Mouse (Mus musculus) heart, postnatal 14 days (tissue): ENCODE data around the gene Hyls1. TPM values are rescaled to one million over a fixed set of nuclear protein-coding genes. Genes with fewer than 3 reads are reported as not detected.
"Not testable (repeated sequence)": the region's sequence is repeated elsewhere in the genome, so short reads cannot be mapped to it uniquely, and the experiment has no call there.

Source experiments
- DNase-seq, 2 experiments: peaks; one replicate each; pipeline ENCODE4 v3.0.0; 2021 to 2022
- intact Hi-C: fragments of 180-260 bp; cut with DNase I; formaldehyde crosslinking; loops from one replicate; pipeline ENCODE4 v1.15.1; 2025
- long read RNA-seq, 2 experiments: library from polyadenylated mRNA; stranded (forward); transcript quantifications; one replicate each; pipeline ENCODE4 v2.0.0; 2021
- total RNA-seq, 2 experiments: library from RNA; stranded (reverse); gene quantifications; 2 replicates each; pipeline ENCODE4 v1.2.3; 2021

Hyls1 gene
- 1 to 10 TPM; 2.8 to 3.0 TPM for total RNA-seq
- long read RNA-seq, experiment 1, partial matches to known transcripts, result 1 of 3 reads
- long read RNA-seq, experiment 1, other reads (novel, unspliced or antisense), result 0 of 3 reads
- long read RNA-seq, experiment 2, partial matches to known transcripts, result 0 of 5 reads
- long read RNA-seq, experiment 2, other reads (novel, unspliced or antisense), result 1 of 5 reads

DNA sequence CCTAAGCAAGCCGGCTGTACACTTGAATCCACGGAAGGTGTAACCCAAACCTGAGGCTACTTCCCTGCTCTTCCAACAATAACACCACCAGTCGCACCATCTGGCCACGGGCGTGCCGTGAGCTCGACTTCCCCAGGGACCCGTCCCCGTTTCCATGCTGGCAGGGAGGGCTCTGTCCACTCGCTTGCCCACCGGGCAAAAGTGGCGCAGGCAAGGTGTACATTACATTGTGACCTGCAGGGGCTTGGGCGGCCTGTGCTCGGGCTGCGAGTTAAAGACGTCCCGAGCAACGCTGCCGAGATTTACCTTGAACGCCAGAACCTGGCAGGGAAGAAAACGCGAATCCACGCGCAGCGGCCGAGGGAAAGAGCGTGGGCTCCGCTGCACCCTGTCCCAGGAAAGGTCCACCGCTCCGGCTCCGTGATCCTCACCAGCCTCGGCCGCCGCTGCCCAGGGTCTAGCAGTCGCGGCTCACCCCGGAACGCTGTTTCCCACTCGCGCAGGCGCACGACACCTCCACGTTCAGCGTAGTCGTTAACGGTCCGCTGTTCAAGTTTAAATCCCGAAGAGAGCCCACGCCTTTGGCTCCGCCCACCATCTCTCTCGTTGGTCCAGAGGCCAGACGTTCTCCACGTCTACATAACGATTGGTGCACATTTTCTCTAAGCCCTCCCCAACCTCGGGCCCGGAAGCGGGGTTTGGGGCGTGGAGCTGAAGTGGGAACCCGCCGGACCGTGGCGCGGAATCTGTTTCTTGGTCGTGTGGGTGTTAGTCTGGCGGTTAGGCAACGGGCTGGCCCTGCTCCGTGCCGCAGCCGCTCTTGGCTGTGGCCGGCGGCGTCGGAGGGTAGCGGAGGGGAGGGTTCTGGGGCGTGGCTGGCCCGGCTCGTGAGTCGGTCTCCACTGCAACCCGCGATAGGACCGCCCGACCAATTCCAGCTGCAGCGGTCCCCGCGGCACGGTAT lies at the start of gene Hyls1, which contains the start of gene Pate2:
Gene Hyls1, minus strand, starts transcription at position 828 of the 964 bp plus-strand sequence.
Gene Pate2, plus strand, starts transcription at position 714 of the 964 bp plus-strand sequence.
- intact Hi-C loops, result no loop called here

DNA sequence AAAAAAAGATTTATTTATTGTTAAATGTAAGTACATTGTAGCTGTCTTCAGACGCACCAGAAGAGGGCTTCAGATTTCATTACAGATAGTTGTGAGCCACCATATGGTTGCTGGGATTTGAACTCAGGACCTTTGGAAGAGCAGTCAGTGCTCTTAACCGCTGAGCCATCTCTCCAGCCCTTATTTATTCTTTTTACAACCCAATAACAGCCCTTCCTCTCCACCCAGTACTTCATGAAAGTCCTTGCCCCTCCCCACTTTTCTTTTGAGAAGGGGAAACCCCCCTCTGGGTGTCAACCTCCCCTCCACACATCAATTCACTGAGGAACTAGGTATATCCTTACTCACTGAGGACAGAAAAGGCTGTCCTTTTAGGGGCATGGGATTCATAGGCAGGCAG lies 46.6 kb upstream of the Hyls1 start:
- DNase-seq, intact Hi-C loops: not testable (repeated sequence)

More for the DNA sequence above, at the start of gene Hyls1, which contains the start of gene Pate2:
- DNase-seq, result peak; percentile 92

DNA sequence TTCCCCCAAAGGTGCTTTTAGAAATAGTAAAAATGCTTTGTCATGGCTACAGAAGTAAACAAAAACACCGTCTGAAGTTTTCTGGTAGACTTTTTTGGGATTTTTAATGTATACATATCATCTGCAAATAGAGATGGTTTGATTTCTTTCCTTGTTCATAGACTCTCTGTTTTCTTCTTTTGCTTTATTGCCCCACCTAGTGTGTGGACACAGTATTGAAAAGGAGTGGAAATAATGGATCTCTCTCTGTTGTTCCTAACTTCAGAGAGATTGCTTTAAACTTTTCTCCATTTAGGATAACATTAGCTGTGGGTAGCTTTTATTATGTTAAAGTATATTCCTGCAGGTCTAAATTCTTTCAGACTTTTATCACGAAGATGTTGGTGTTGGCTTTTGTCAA lies 43.8 kb upstream of the Hyls1 start:
- intact Hi-C loops, result no loop called here
- no peak for DNase-seq

DNA sequence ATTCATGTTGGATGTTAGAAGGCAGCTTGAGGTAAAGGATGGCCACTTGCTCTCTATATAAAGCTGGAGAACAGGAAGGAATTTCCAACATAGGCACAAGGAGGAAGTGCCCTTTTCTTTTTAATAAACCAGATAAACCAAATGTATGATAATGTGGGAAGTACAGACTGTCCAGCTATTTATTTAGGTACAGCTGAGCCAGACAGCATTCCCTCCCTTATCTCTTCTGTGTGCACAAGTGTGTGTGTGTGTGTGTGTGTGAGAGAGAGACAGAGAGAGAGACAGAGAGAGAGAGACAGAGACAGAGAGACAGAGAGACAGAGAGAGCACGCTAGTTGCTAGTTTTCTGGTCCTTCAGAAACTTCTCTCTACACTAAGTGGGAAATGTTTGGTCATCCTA lies 41.6 kb upstream of the Hyls1 start, which contains the start of gene Pate4:
Gene Pate4, minus strand, starts transcription at position 101 of the 400 bp plus-strand sequence.
- intact Hi-C loops, result no loop called here
- DNase-seq, result no peak

DNA sequence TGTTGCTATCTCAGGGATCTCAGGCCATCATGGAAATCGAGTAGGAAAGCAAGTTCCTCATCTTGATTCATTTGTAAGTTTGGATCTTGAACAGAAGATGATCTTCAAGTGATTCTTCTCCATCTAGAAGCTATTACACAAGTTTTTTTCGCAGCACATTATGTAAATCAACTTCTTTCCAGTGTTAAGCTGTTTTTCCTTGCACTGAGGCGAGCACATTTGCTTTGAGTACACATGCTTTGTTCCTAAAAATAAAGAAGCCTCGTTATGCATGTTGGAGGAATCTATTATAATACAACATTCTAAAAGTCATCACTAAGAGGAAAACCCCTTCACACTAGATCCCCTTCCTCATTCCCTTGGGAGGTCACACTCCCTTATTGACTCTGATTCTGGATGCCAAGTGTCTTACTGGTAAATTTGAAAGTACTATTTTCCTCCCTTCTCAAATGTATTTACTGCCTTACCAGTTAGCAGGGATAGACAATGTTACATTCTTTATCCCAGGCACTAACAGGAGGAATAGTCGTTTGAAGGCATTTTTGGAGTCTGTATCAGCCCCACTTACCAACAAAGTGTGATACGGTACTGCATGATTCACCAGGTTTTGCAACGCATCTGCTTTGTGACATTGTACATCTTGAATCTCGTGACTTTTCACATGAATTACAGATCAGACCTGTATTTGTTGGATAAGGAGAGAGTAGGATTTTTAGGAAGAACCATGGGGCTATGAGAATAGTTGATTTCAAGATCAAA lies 37.6 kb upstream of the Hyls1 start:
- intact Hi-C loops, result no loop called here
- no peak for DNase-seq

DNA sequence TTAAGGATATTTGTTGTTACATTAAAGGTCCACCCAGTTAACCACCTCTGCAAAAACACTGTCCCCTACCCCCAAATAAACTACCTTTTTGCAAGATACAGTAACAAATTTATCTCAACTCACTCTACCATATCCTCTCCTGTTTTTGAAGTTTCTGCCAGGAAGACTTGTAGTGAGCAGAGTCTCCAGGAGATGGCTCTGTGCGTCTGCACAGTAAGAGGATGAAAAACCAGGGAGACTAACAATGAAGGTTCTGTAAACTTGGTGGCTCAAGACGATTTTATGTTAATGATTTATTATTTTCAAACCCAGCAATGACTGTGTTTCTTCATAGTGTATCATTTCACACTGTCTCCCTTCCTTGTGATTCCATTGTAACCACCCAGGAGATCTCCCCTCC lies 22.7 kb upstream of the Hyls1 start:
- peak in 1 of 2 experiments; percentile 25 for DNase-seq
- intact Hi-C loops, result loop anchor here (10.0 kb wide), 1 partner anchor 1092 kb away; no protein-coding TSS in a partner anchor

DNA sequence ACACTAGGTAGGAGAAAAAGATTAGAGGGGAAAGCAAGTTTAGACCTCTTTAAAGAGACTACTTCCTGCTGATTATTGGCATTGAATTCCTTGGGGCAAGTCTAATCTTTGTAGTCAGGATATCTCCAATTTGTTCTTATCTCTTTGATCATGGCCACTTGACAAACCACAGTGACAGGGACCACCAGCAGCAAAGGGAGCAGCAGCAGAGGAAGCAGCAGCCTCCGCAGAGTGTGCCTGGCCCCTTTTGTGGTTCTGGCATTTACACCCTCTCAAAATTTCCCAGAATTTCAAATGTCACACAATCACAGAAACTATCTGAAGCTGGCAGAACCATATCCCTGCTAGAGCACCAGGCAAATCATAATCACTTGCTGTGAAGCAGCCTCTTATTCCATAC lies 17.5 kb upstream of the Hyls1 start:
- intact Hi-C loops, result no loop called here
- no peak for DNase-seq

DNA sequence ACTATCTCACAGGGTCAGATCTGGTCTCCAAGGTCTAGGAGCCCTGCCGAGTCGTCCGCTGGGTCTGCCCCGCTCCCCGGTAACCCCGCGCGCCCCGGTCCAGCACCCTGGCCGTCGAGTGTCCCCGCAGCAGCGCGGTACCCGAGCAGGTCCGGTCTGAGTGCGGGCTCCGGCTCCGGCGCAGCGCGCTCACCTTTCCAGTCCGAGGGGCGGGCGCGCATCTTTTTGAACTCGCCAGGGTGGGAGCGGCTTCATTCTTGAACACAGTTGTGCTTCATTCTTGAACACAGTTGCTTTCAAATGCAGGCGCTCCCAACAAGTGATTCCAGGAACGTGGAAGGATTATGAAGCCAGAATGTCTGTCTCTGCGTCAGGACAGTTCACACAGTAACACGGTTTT lies 4.2 kb upstream of the Hyls1 start:
- intact Hi-C loops, result no loop called here
- no peak for DNase-seq

DNA sequence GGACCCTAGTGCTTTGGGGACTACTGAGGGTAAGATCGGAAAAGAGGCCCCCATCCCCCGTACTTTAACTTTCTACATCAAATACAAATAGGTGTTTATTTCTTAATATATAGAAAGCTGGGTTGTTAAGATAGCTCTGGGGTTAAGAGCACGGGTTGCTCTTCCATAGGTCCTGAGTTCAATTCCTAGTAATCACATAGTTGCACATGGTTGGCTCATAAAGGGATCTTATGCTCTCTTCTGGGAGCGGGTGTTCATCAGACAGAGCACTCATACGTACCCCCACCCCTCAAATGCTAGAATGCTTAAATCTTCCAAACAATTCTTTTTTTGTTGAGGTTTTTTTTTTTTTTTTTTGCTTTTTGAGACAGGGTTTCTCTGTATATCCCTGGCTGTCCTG lies 465 bp upstream of the Hyls1 start:
- no peak for DNase-seq
- intact Hi-C loops, result no loop called here

DNA sequence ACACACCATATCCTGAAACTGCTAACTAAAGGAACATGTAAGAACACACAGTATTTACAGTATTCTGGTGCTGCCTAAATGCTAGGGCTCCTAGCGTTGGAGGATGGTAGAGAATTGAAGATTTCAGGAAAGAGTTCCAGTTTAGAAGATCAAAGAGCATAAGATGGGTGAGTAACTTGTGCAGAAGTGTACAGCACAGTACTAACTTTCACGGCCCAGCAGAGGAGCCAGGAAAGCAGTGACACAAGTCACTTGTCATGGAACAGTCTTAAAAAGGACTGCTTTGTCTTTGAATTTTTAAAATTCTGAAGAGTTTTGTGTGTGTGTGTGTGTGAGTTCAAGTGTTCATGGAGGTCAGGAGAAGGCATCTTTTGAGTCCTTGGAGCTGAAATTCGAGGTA lies 2.2 kb downstream of the Hyls1 start:
- intact Hi-C loops, result no loop called here
- DNase-seq, result no peak

DNA sequence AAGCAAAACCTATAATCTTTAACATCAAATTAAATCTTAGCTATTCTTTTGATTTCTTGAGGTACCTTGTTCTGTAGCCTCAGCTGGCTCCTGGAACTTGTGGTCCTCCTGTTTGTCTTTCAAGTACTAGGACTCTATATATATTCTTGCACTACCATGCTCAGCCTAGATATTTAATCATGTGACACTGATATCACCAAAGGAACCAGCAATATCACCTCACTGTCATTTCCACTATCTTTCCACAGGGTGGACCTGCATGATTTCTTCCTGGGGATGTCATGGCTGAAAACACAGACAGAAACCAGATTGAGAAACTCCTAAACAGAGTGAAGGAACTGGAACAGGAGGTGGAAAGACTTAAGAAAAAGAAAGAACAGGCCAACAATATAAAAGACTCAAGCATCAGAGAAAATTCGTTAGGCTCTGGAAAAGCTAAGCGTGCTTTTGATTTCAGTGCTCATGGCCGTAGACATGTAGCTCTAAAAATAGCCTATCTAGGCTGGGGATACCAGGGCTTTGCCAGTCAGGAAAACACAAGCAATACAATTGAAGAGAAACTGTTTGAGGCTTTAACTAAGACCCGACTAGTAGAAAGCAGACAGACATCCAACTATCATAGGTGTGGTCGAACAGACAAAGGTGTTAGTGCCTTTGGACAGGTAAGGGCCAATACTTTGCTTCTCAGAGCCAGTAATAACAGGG lies 5.5 kb downstream of the Hyls1 start:
- intact Hi-C loops, result no loop called here
- DNase-seq, result no peak

DNA sequence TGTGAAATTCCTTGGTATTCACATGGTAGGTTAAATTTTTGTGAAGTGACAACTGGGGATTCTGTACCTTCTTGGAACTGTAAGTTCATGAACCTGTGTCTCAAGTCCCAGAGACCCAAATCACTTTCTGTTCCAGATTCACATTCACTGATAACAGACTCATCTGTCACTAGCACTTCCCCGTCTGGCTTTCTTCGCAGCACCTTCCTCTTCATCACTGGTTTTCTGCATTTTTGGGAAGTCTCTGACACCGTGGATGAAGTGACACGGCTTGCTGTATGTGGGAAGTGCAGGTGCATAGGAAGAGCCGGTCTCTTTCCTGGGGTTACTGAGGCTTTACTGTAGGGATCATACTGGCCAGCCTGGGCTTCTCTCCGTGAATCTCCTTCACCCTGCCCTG lies 8.6 kb downstream of the Hyls1 start:
- intact Hi-C loops, result no loop called here
- DNase-seq, result no peak

DNA sequence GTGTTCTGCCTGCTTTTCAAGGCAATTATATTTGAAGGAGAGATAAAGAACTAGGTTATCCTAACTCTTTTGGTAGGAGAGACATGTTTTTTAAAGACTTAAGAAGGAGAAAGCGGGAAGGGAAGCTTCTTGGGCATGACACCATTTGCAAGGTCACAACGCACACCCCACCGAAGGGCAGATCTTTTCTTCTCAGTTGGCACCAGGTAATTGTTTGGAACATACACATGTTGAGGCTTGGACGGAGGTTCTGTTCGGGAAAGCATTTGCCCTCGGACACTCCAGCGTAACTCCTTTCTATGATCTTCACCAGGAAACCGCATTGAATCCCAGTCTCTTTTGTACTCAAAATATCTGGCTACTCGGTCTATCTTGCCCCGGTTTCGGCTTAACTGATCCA lies 9.1 kb downstream of the Hyls1 start:
- intact Hi-C loops, result no loop called here
- DNase-seq, result no peak

DNA sequence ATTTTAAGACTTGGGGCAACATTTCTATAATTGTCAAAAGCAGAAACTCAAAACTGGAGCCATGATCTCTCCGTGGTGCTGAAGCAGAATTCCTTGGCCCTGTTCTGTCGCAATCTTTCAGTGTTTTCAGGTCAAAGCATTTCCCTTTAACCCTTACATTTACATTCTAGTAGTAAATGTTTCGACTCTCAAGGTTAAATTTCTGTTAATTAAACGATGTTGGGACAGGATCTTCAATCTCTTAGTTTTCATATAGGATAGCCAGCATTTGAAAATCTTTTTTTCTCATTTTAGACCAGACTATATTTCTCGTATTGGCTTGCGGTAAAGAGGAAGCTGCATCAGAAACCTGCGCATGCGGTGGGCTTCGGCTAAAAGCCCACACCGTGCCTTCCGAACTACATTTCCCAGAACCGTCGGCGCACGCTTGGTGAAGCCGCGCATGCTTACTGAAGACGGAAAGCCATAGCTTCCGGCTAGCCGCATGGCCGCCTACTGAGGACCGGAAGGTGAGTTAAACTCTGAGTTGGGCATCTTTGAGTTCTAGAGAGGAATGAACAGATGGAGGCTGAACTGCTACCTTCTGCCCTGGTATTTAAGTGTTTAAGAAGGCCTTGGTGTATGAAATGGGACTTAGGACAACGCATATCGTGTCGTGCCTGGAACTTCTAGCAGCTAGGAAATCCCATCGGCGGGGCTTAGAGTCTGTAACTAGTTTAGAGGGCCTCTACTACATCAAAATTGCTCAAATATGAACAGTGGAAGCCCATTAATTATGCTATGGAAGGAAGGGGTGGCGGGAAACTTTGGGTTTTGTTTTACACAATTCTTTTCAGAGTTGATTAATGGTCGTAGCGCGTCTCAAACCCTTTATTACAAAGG lies 10.9 kb downstream of the Hyls1 start:
- intact Hi-C loops, result no loop called here
- peak; percentile 67 to 77 for DNase-seq

DNA sequence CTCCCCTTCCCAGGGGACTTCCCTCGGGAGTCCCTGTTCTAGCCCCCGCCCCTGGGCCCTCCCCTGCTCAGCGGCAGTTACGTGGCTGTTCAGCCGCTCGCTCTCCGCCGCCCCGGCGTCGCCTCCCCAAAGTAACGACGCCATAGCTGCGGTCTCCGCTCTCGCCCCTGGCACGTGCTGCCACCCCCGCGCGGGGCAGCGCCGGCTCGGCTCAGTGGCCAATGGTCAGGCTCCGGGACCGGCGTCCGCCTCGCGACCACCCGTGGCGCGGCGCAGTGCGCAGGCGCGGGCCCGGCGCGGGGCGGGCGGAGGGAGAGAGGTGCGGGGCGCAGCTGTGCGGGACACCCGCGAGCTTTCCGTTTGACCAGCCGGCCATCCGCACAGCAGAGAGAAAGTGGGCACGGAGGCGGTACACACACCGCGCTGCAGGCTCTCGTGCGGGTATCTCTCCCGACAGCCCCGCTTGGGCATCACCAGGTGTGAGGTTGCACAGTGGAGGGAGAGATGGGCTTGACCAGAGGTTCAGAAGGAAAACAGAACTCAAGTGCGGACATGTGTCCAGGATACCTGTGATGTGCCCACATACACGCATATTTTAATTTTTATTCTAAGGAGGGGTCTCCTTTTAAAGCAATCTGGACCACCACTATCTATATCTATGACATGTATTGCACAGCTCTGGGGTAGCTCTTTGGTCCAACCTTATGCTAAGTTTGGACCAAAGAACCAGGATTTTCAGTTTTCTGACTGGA lies 11.8 kb downstream of the Hyls1 start, which contains the start of the genes Ddx25 and Pus3:
Gene Ddx25, minus strand, starts transcription at position 272 of the 752 bp plus-strand sequence.
Gene Pus3, plus strand, starts transcription at position 339 of the 752 bp plus-strand sequence.
- peak in 1 of 2 experiments; percentile 30 for DNase-seq

DNA sequence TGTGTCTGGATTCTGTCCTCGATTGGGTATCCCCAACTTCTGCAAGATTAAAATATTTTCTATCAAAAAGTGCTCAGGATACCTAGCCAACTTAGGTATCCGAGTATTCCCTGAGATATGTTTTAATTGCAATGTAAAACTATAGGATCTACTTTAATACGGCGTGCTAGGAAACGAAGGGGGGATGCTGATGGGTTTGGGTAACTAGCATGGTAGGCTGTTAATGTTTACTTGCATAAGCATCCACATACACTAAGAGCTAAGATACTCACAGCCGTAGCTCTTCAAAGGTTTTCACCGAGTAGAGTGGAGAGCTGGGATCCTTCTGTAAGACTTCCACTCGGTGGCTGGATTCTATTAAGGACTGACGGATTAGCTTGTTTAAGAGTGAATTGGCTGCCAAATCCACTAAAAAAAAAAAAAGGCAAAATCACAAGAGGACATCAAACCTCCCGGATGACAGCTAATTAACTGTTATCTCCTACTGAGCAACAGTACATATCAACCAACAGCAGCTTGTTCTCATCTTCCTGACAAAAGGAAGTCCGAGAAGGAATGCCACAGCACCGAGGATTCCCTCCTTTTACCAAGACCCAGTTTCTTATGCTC lies 13.6 kb downstream of the Hyls1 start:
- intact Hi-C loops, result no loop called here
- no peak for DNase-seq

More for the DNA sequence above, 11.8 kb downstream of the Hyls1 start, which contains the start of the genes Ddx25 and Pus3:
- intact Hi-C loops, result no loop called here

DNA sequence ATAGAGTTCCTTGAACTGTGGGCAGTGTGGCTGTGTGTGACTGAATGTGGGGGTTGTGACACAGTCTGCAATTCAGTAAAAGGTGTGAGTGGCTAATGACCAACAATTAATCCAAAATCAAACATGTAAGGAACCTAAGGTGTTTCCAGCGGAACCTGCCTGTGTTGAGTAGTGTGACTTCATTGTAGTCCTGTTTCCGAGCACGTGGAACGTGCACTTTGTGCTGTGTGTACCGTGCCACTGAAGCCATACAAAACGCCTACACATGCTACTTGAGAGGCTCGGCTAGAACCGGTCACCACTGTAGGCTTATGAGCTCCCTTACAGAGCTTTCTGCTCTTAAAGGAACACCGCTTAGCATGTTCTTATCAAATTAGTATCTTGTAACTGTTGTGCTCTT lies 21.7 kb downstream of the Hyls1 start:
- intact Hi-C loops, result loop anchor here (10.0 kb wide), 1 partner anchor 514 kb away; no protein-coding TSS in a partner anchor

DNA sequence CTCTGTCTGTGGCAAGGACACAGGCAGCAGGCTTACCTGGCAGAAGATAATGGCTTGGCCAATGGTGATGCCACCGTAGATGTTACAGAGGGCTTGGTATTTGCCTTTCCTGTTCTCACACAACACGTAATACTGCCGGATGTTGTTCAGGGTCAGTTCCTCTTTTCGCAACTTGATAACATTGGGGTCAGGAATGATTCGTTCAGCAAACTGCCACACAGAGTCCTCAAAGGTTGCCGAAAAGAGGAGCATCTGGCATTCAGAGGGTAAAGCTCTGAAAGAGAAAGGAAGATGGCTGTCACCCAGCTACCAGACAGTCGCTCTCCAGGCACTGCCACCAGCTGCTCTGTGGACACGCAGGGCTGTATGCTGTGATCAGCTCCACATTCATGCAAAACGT lies 23.5 kb downstream of the Hyls1 start:
- no peak for DNase-seq
- intact Hi-C loops, result loop anchor here (10.0 kb wide), 1 partner anchor 512 kb away; no protein-coding TSS in a partner anchor

More for the DNA sequence above, 21.7 kb downstream of the Hyls1 start:
- DNase-seq, result no peak
